Mouse (Mus musculus) forebrain, embryonic 15.5 days (tissue): ENCODE results near the gene Slc9a5. TPM values are rescaled to one million over a fixed set of nuclear protein-coding genes. Genes with fewer than 3 reads are reported as not detected.

ENCODE experiments used
- ATAC-seq: fragments of 200-750 bp; cut with Nextera tagmentation; replicated peaks from 2 replicates; pipeline ENCODE4 v1.8.0; 2017; ENCODE audit warnings: mild to moderate bottlenecking, moderate TSS enrichment, moderate library complexity
- H3K27ac ChIP-seq: fragments of 300-500 bp; sonication (generic); replicated peaks from 2 replicates; pipeline ENCODE4 v1.5.1; 2015; ENCODE audit warnings: mild to moderate bottlenecking, inconsistent platforms
- H3K27me3 ChIP-seq: fragments of 300-500 bp; sonication (generic); 2 replicates; pipeline ENCODE4 v1.6.1; 2015; ENCODE audit warnings: inconsistent platforms
- H3K36me3 ChIP-seq: fragments of 300-500 bp; sonication (generic); 2 replicates; pipeline ENCODE4 v1.6.1; 2015; ENCODE audit warnings: mild to moderate bottlenecking, inconsistent platforms
- H3K4me1 ChIP-seq: fragments of 300-500 bp; sonication (generic); 2 replicates; pipeline ENCODE4 v1.6.1; 2015; ENCODE audit warnings: inconsistent platforms
- H3K4me2 ChIP-seq: fragments of 300-500 bp; sonication (generic); replicated peaks from 2 replicates; pipeline ENCODE4 v1.6.1; 2015; ENCODE audit warnings: mild to moderate bottlenecking, inconsistent platforms
- H3K4me3 ChIP-seq: fragments of 300-500 bp; sonication (generic); 2 replicates; pipeline ENCODE4 v1.5.1; 2015; ENCODE audit warnings: mild to moderate bottlenecking, inconsistent platforms
- H3K9ac ChIP-seq: fragments of 300-500 bp; sonication (generic); replicated peaks from 2 replicates; pipeline ENCODE4 v1.6.1; 2015; ENCODE audit warnings: mild to moderate bottlenecking, inconsistent platforms
- H3K9me3 ChIP-seq: fragments of 300-500 bp; sonication (generic); 2 replicates; pipeline ENCODE4 v1.6.1; 2016; ENCODE audit warnings: inconsistent platforms
- WGBS: fragments of 180-500 bp; shearing (Covaris S2); methylation state at CpG from one replicate; pipeline ENCODE4 v1.1.7; 2015; ENCODE audit warnings: mixed read lengths; 5-methylcytosine and 5-hydroxymethylcytosine counted together
- polyA plus RNA-seq: library from polyadenylated mRNA; unstranded; fragments of >200 nt; fragmentation: Nextera tagmentation; extraction: Ambion mirVana; gene quantifications from 2 replicates; pipeline ENCODE4 v1.2.1, GENCODE M21; 2015

The Slc9a5 gene
- polyA plus RNA-seq: 6.9 and 7.9 TPM in 2 replicates

GRCm38 (mm10) chr8:105348450-105349095 lies at the start of gene Slc9a5:
Slc9a5 (plus strand) TSS chr8:105348843.
- Histone ChIP-seq H3K4me3 (peak within 1 kb of the TSS; percentile 91), H3K4me1 (peaks cover 34% of the 10 kb centered on the region), H3K36me3 (no peaks in the 10 kb centered on the region), H3K9me3 (no peaks in the 10 kb centered on the region), H3K9ac (peak within 1 kb of the TSS; percentile 88), H3K4me2 (peak within 1 kb of the TSS; percentile 99), H3K27ac (peak within 1 kb of the TSS; percentile 80), H3K27me3 (no peaks in the 10 kb centered on the region)
- WGBS: under 1% methylated on average over 34 of the region's 34 CpGs
- ATAC-seq: peak; percentile 24

- H3K4me2 ChIP-seq: no peak overlapping the region
- no peak overlapping the region for H3K9ac ChIP-seq
- H3K27me3 ChIP-seq: no peaks in the 10 kb centered on the region
- H3K4me1 ChIP-seq: peaks cover 29% of the 10 kb centered on the region
- H3K4me3 ChIP-seq: no peak overlapping the region
- no peak overlapping the region for H3K27ac ChIP-seq
- no peak for ATAC-seq
- WGBS: 95% methylated on average over 8 of the region's 8 CpGs
- no peaks in the 10 kb centered on the region for H3K9me3 ChIP-seq
- peaks cover 49% of the 10 kb centered on the region for H3K36me3 ChIP-seq
Observed at GRCm38 (mm10) chr8:105299962-105300361, 48.7 kb upstream of the Slc9a5 start.

- H3K9me3 ChIP-seq: no peaks in the 10 kb centered on the region
- no peak overlapping the region for H3K27ac ChIP-seq
- no peak overlapping the region for H3K9ac ChIP-seq
- no peak overlapping the region for H3K4me3 ChIP-seq
- H3K4me1 ChIP-seq: peaks cover 25% of the 10 kb centered on the region
- no peaks in the 10 kb centered on the region for H3K27me3 ChIP-seq
- peaks cover 57% of the 10 kb centered on the region for H3K36me3 ChIP-seq
- WGBS: 83% methylated on average over 8 of the region's 8 CpGs
- no peak overlapping the region for H3K4me2 ChIP-seq
- ATAC-seq: no peak
Observed at GRCm38 (mm10) chr8:105303396-105303795, 45.2 kb upstream of the Slc9a5 start.

GRCm38 (mm10) chr8:105303874-105304273 lies 44.8 kb upstream of the Slc9a5 start:
- Histone ChIP-seq H3K27me3 (no peaks in the 10 kb centered on the region), H3K4me2 (no peak overlapping the region), H3K9me3 (no peaks in the 10 kb centered on the region), H3K9ac (no peak overlapping the region), H3K27ac (no peak overlapping the region), H3K4me1 (peaks cover 21% of the 10 kb centered on the region), H3K36me3 (peaks cover 57% of the 10 kb centered on the region), H3K4me3 (no peak overlapping the region)
- ATAC-seq: no peak
- 88% methylated on average over 9 of the region's 9 CpGs for WGBS

GRCm38 (mm10) chr8:105304325-105305210 lies 44.1 kb upstream of the Slc9a5 start:
- H3K36me3 ChIP-seq: peaks cover 56% of the 10 kb centered on the region
- H3K4me1 ChIP-seq: peaks cover 14% of the 10 kb centered on the region
- no peaks in the 10 kb centered on the region for H3K9me3 ChIP-seq
- H3K4me3 ChIP-seq: no peak overlapping the region
- H3K4me2 ChIP-seq: no peak overlapping the region
- H3K9ac ChIP-seq: no peak overlapping the region
- H3K27me3 ChIP-seq: no peaks in the 10 kb centered on the region
- 68% methylated on average over 9 of the region's 9 CpGs for WGBS
- 0 out of 2 replicates have a peak, but pooled peaks have one; percentile 13 for ATAC-seq
- no peak overlapping the region for H3K27ac ChIP-seq

GRCm38 (mm10) chr8:105305211-105306145 lies 43.2 kb upstream of the Slc9a5 start, which contains the start of gene Elmo3:
Elmo3 (plus strand) TSS chr8:105305601.
- WGBS: 9% methylated on average over 30 of the region's 30 CpGs
- no peaks in the 10 kb centered on the region for H3K27me3 ChIP-seq
- peak; percentile 52 for ATAC-seq
- peaks cover 47% of the 10 kb centered on the region for H3K36me3 ChIP-seq
- no peak within 1 kb of the TSS for H3K4me3 ChIP-seq
- H3K27ac ChIP-seq: no peak within 1 kb of the TSS
- H3K9me3 ChIP-seq: no peaks in the 10 kb centered on the region
- peak within 1 kb of the TSS; percentile 23 for H3K4me2 ChIP-seq
- peaks cover 14% of the 10 kb centered on the region for H3K4me1 ChIP-seq
- H3K9ac ChIP-seq: peak within 1 kb of the TSS; percentile 3; the same call in 1 of the 2 replicates

- Histone ChIP-seq H3K4me3 (no peak overlapping the region), H3K36me3 (peaks cover 43% of the 10 kb centered on the region), H3K9me3 (no peaks in the 10 kb centered on the region), H3K4me1 (peaks cover 14% of the 10 kb centered on the region), H3K9ac (no peak overlapping the region), H3K4me2 (0 out of 2 replicates have a peak overlapping the region, but pooled peaks have one; percentile 23), H3K27ac (no peak overlapping the region), H3K27me3 (no peaks in the 10 kb centered on the region)
- ATAC-seq: 0 out of 2 replicates have a peak, but pooled peaks have one; percentile 11
- 70% methylated on average over 5 of the region's 5 CpGs for WGBS
Observed at GRCm38 (mm10) chr8:105306146-105306691, 42.4 kb upstream of the Slc9a5 start.

GRCm38 (mm10) chr8:105307670-105308069 lies 41.0 kb upstream of the Slc9a5 start:
- Histone ChIP-seq H3K4me1 (peaks cover 14% of the 10 kb centered on the region), H3K27ac (no peak overlapping the region), H3K4me3 (no peak overlapping the region), H3K27me3 (no peaks in the 10 kb centered on the region), H3K36me3 (peaks cover 39% of the 10 kb centered on the region), H3K9ac (no peak overlapping the region), H3K4me2 (no peak overlapping the region), H3K9me3 (no peaks in the 10 kb centered on the region)
- WGBS: 95% methylated on average over 13 of the region's 13 CpGs
- ATAC-seq: no peak

- no peak overlapping the region for H3K27ac ChIP-seq
- peaks cover 14% of the 10 kb centered on the region for H3K4me1 ChIP-seq
- peaks cover 37% of the 10 kb centered on the region for H3K36me3 ChIP-seq
- no peak for ATAC-seq
- no peak overlapping the region for H3K9ac ChIP-seq
- H3K27me3 ChIP-seq: no peaks in the 10 kb centered on the region
- no peak overlapping the region for H3K4me3 ChIP-seq
- 91% methylated on average over 10 of the region's 10 CpGs for WGBS
- H3K9me3 ChIP-seq: no peaks in the 10 kb centered on the region
- no peak overlapping the region for H3K4me2 ChIP-seq
Observed at GRCm38 (mm10) chr8:105308428-105308827, 40.2 kb upstream of the Slc9a5 start.

- Histone ChIP-seq H3K27me3 (no peaks in the 10 kb centered on the region), H3K36me3 (peaks cover 40% of the 10 kb centered on the region), H3K4me3 (no peak overlapping the region), H3K9me3 (no peaks in the 10 kb centered on the region), H3K9ac (no peak overlapping the region), H3K27ac (no peak overlapping the region), H3K4me2 (no peak overlapping the region), H3K4me1 (peaks cover 14% of the 10 kb centered on the region)
- no peak for ATAC-seq
- WGBS: 77% methylated on average over 15 of the region's 15 CpGs
Observed at GRCm38 (mm10) chr8:105309142-105309847, 39.3 kb upstream of the Slc9a5 start.

- Histone ChIP-seq H3K4me3 (no peak overlapping the region), H3K9ac (no peak overlapping the region), H3K4me2 (no peak overlapping the region), H3K36me3 (peaks cover 40% of the 10 kb centered on the region; the same call in 1 of the 2 replicates), H3K4me1 (peaks cover 10% of the 10 kb centered on the region), H3K9me3 (no peaks in the 10 kb centered on the region), H3K27ac (no peak overlapping the region), H3K27me3 (no peaks in the 10 kb centered on the region)
- 86% methylated on average over 8 of the region's 8 CpGs for WGBS
- no peak for ATAC-seq
Observed at GRCm38 (mm10) chr8:105310118-105310517, 38.5 kb upstream of the Slc9a5 start.
